Mouse (Mus musculus): ENCODE results near the gene Zfp354c.

- TF ChIP-seq CTCF (IDR thresholded peaks at IDR 0.05; ENCODE audit: extremely low read depth, insufficient read length, insufficient replicate concordance, low read depth, low read length) (no peak), POLR2A (IDR thresholded peaks at IDR 0.05; ENCODE audit: low read depth, low read length) (no peak)
Measured at GRCm38 (mm10) chr11:50850177-50850735, 22.7 kb upstream of the Zfp354c start, which contains the start of gene Grm6.

All from small intestine, adult 2 months (tissue).